Mouse (Mus musculus) hindbrain, embryonic 16.5 days (tissue): ENCODE data around the gene BC034090. TPM values are rescaled to one million over a fixed set of nuclear protein-coding genes. Genes with fewer than 3 reads are reported as not detected.

ENCODE experiments used
- ATAC-seq: fragments of 200-750 bp; cut with Nextera tagmentation; 2 replicates; pipeline ENCODE4 v1.8.0; 2017; ENCODE audit warnings: moderate TSS enrichment, moderate library complexity
- H3K27ac ChIP-seq: fragments of 300-500 bp; sonication (generic); 2 replicates; pipeline ENCODE4 v1.5.1; 2014; ENCODE audit warnings: low read depth, mild to moderate bottlenecking, control low read depth, low read length, moderate library complexity
- H3K27me3 ChIP-seq: fragments of 300-500 bp; sonication (generic); replicated peaks from 2 replicates; pipeline ENCODE4 v1.6.1; 2014; ENCODE audit warnings: low read length; ENCODE audit not compliant: control insufficient read depth, insufficient read depth
- H3K36me3 ChIP-seq: fragments of 300-500 bp; sonication (generic); 2 replicates; pipeline ENCODE4 v1.6.1; 2014; ENCODE audit warnings: mild to moderate bottlenecking, low read length, moderate library complexity, mixed read lengths; ENCODE audit not compliant: control insufficient read depth, insufficient read depth
- H3K4me1 ChIP-seq: fragments of 300-500 bp; sonication (generic); 2 replicates; pipeline ENCODE4 v1.6.1; 2014; ENCODE audit warnings: low read depth, low read length; ENCODE audit not compliant: control insufficient read depth, insufficient read depth
- H3K4me2 ChIP-seq: fragments of 300-500 bp; sonication (generic); 2 replicates; pipeline ENCODE4 v1.6.1; 2014; ENCODE audit warnings: mild to moderate bottlenecking, low read length, control low read depth, moderate library complexity
- H3K4me3 ChIP-seq: fragments of 300-500 bp; sonication (generic); 2 replicates; pipeline ENCODE4 v1.5.1; 2014; ENCODE audit warnings: mild to moderate bottlenecking, low read length, control low read depth, moderate library complexity
- H3K9ac ChIP-seq: fragments of 300-500 bp; sonication (generic); 2 replicates; pipeline ENCODE4 v1.6.1; 2014; ENCODE audit warnings: low read depth, mild to moderate bottlenecking, control low read depth, low read length, moderate library complexity
- H3K9me3 ChIP-seq: fragments of 300-500 bp; sonication (generic); 2 replicates; pipeline ENCODE4 v1.6.1; 2014; ENCODE audit warnings: mild to moderate bottlenecking, low read length, moderate library complexity; ENCODE audit not compliant: control insufficient read depth
- WGBS: fragments of 180-500 bp; shearing (Covaris S2); extraction: QIAGEN DNeasy Blood & Tissue Kit; methylation state at CpG from one replicate; pipeline ENCODE4 v1.1.7; 2014; 5-methylcytosine and 5-hydroxymethylcytosine counted together
- polyA plus RNA-seq: library from polyadenylated mRNA; unstranded; fragments of >200 nt; fragmentation: Nextera tagmentation; extraction: Ambion mirVana; gene quantifications from 2 replicates; pipeline ENCODE4 v1.2.1, GENCODE M21; 2015

BC034090 gene
- polyA plus RNA-seq, 1 experiment from 2014 or later: 6.1 TPM

- H3K27me3 ChIP-seq: no peaks in the 10 kb centered on the region
- 56% methylated on average over 6 of the region's 9 CpGs for WGBS
- H3K9me3 ChIP-seq: no peaks in the 10 kb centered on the region
- H3K4me3 ChIP-seq: no peak overlapping the region
- H3K27ac ChIP-seq: peak overlapping the region; percentile 32; the same call in 1 of the 2 replicates
- H3K36me3 ChIP-seq: no peaks in the 10 kb centered on the region
- no peak overlapping the region for H3K4me2 ChIP-seq
- peaks cover 28% of the 10 kb centered on the region for H3K4me1 ChIP-seq
- no peak overlapping the region for H3K9ac ChIP-seq
- peak; percentile 15; the same call in 1 of the 2 replicates for ATAC-seq
These were observed 29.0 kb downstream of the BC034090 start for GRCm38 (mm10) chr1:155215066-155215764.

GRCm38 (mm10) chr1:155213912-155214311, 30.3 kb downstream of the BC034090 start:
- H3K4me2 ChIP-seq: no peak overlapping the region
- H3K9ac ChIP-seq: no peak overlapping the region
- no peak for ATAC-seq
- H3K9me3 ChIP-seq: no peaks in the 10 kb centered on the region
- no peaks in the 10 kb centered on the region for H3K36me3 ChIP-seq
- H3K27me3 ChIP-seq: no peaks in the 10 kb centered on the region
- H3K4me1 ChIP-seq: peaks cover 34% of the 10 kb centered on the region
- no peak overlapping the region; the same call in 1 of the 2 replicates for H3K27ac ChIP-seq
- WGBS: 70% methylated on average over 7 of the region's 7 CpGs
- no peak overlapping the region for H3K4me3 ChIP-seq

- 9% methylated on average over 16 of the region's 18 CpGs for WGBS
- Histone ChIP-seq H3K27ac (peak overlapping the region; percentile 64), H3K4me1 (peaks cover 34% of the 10 kb centered on the region), H3K4me2 (no peak overlapping the region), H3K4me3 (no peak overlapping the region), H3K9me3 (no peaks in the 10 kb centered on the region), H3K36me3 (no peaks in the 10 kb centered on the region), H3K9ac (peak overlapping the region; percentile 20), H3K27me3 (no peaks in the 10 kb centered on the region)
- ATAC-seq: peak; percentile 28
These were observed 31.1 kb downstream of the BC034090 start for GRCm38 (mm10) chr1:155212936-155213774.

- 5% methylated on average over 6 of the region's 6 CpGs for WGBS
- Histone ChIP-seq H3K36me3 (no peaks in the 10 kb centered on the region), H3K4me1 (peaks cover 34% of the 10 kb centered on the region), H3K4me3 (no peak overlapping the region), H3K4me2 (no peak overlapping the region), H3K27me3 (no peaks in the 10 kb centered on the region), H3K9ac (peak overlapping the region; percentile 55), H3K27ac (peak overlapping the region; percentile 64), H3K9me3 (no peaks in the 10 kb centered on the region)
- peak; percentile 47 for ATAC-seq
These were observed 31.8 kb downstream of the BC034090 start for GRCm38 (mm10) chr1:155212493-155212892.

- H3K9ac ChIP-seq: peak overlapping the region; percentile 55
- no peak overlapping the region for H3K4me2 ChIP-seq
- H3K27ac ChIP-seq: peak overlapping the region; percentile 64
- H3K4me3 ChIP-seq: no peak overlapping the region
- peaks cover 34% of the 10 kb centered on the region for H3K4me1 ChIP-seq
- ATAC-seq: no peak
- no peaks in the 10 kb centered on the region for H3K9me3 ChIP-seq
- H3K36me3 ChIP-seq: no peaks in the 10 kb centered on the region; the same call in 1 of the 2 replicates
- WGBS: 23% methylated on average over 4 of the region's 4 CpGs
- H3K27me3 ChIP-seq: no peaks in the 10 kb centered on the region
These were observed 32.2 kb downstream of the BC034090 start for GRCm38 (mm10) chr1:155212081-155212480.

- no peaks in the 10 kb centered on the region; the same call in 1 of the 2 replicates for H3K36me3 ChIP-seq
- peaks cover 42% of the 10 kb centered on the region for H3K4me1 ChIP-seq
- 60% methylated on average over 7 of the region's 7 CpGs for WGBS
These were observed 33.2 kb downstream of the BC034090 start for GRCm38 (mm10) chr1:155211017-155211416.

GRCm38 (mm10) chr1:155210011-155210763, 34.1 kb downstream of the BC034090 start:
- Histone ChIP-seq H3K4me1 (peaks cover 49% of the 10 kb centered on the region), H3K4me3 (no peak overlapping the region), H3K9me3 (no peaks in the 10 kb centered on the region), H3K36me3 (no peaks in the 10 kb centered on the region; the same call in 1 of the 2 replicates), H3K27ac (peak overlapping the region; percentile 37), H3K27me3 (no peaks in the 10 kb centered on the region), H3K9ac (no peak overlapping the region; the same call in 1 of the 2 replicates), H3K4me2 (no peak overlapping the region)
- peak; percentile 78 for ATAC-seq
- 47% methylated on average over 11 of the region's 11 CpGs for WGBS

More at GRCm38 (mm10) chr1:155211017-155211416, 33.2 kb downstream of the BC034090 start:
- no peak for ATAC-seq
- H3K9me3 ChIP-seq: no peaks in the 10 kb centered on the region
- no peaks in the 10 kb centered on the region for H3K27me3 ChIP-seq
- H3K27ac ChIP-seq: peak overlapping the region; percentile 37
- H3K9ac ChIP-seq: no peak overlapping the region; the same call in 1 of the 2 replicates
- H3K4me3 ChIP-seq: no peak overlapping the region
- no peak overlapping the region for H3K4me2 ChIP-seq

- Histone ChIP-seq H3K9me3 (no peaks in the 10 kb centered on the region), H3K4me1 (peaks cover 56% of the 10 kb centered on the region), H3K4me2 (no peak overlapping the region), H3K27me3 (no peaks in the 10 kb centered on the region), H3K36me3 (no peaks in the 10 kb centered on the region; the same call in none of the 2 replicates), H3K9ac (no peak overlapping the region), H3K27ac (no peak overlapping the region), H3K4me3 (no peak overlapping the region)
- ATAC-seq: no peak
- 67% methylated on average over 3 of the region's 3 CpGs for WGBS
These were observed 36.4 kb downstream of the BC034090 start for GRCm38 (mm10) chr1:155207859-155208258.
